Mouse (Mus musculus) ES-E14 (cell line): Measurements from ENCODE around the gene Pacrg.

Source experiments
- CHD2 ChIP-seq: IDR thresholded peaks from 2 replicates; pipeline ENCODE4 v1.6.1; 2014; ENCODE audit warnings: mild to moderate bottlenecking, low read depth, low read length, inconsistent platforms
- HCFC1 ChIP-seq: IDR thresholded peaks from 2 replicates; pipeline ENCODE4 v1.6.1; 2012; ENCODE audit warnings: low read length, inconsistent platforms, borderline replicate concordance; ENCODE audit not compliant: insufficient read depth
- MAFK ChIP-seq: IDR thresholded peaks from 2 replicates; pipeline ENCODE4 v1.6.1; 2014; ENCODE audit warnings: mild to moderate bottlenecking, low read depth, low read length, inconsistent platforms; ENCODE audit not compliant: insufficient read depth
- ZC3H11A ChIP-seq: IDR thresholded peaks from 2 replicates; pipeline ENCODE4 v1.6.1; 2012; ENCODE audit warnings: low read depth, mild to moderate bottlenecking, inconsistent platforms, low read length, borderline replicate concordance
- ZNF384 ChIP-seq: IDR thresholded peaks from 2 replicates; pipeline ENCODE4 v1.6.1; 2012; ENCODE audit warnings: low read depth, low read length, inconsistent platforms

DNA sequence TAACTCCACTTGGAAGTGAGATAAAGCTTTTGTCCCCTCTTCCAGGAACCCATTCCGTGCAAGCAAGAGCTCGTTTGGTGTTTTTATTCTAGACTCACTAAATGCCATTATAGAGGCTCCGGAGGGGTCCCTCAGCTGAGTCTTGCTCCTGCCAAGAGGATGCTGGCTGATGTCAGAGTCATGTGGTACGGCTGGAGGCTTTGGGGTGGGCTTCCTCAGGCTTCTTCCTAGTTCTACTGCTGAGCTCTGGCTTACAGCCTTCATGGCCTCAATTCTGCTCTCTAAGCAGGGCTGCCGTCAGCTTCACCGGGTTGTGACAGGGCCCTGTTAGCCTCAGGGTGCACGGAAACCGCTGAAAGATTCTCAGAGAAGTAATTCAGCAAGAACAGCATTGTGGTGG, 305.9 kb downstream of the Pacrg start:
- TF ChIP-seq HCFC1 (no peak), ZNF384 (no peak), ZC3H11A (no peak), CHD2 (no peak), MAFK (no peak)
